Mouse (Mus musculus) intestine, embryonic 16.5 days (tissue): ENCODE measurements at regions not wholly inside any gene's neighbourhood (a gene's known extent, or its start where the extent isn't known, plus 50 kb on each side); places are given as distances from the start of the nearest gene placed in this dataset.
A peak's percentile ranks its signal among the peaks of the same experiment; 100 is the strongest.

Experiments used
- ATAC-seq: fragments of 200-750 bp; cut with Nextera tagmentation; 2 replicates; pipeline ENCODE4 v1.8.0; 2017; ENCODE audit warnings: moderate TSS enrichment, moderate library complexity
- H3K27ac ChIP-seq: fragments of 300-500 bp; sonication (generic); 2 replicates; pipeline ENCODE4 v1.5.1; 2014; ENCODE audit warnings: mild to moderate bottlenecking, low read length
- H3K27me3 ChIP-seq: fragments of 300-500 bp; sonication (generic); replicated peaks from 2 replicates; pipeline ENCODE4 v1.6.1; 2014; ENCODE audit warnings: low read length, control low read depth, mixed read lengths; ENCODE audit not compliant: control insufficient read depth, insufficient read depth
- H3K36me3 ChIP-seq: fragments of 300-500 bp; sonication (generic); 2 replicates; pipeline ENCODE4 v1.6.1; 2014; ENCODE audit warnings: low read length, control low read depth; ENCODE audit not compliant: control insufficient read depth, insufficient read depth
- H3K4me1 ChIP-seq: fragments of 300-500 bp; sonication (generic); 2 replicates; pipeline ENCODE4 v1.6.1; 2014; ENCODE audit warnings: low read length, control low read depth, mixed read lengths; ENCODE audit not compliant: control insufficient read depth, insufficient read depth
- H3K4me2 ChIP-seq: fragments of 300-500 bp; sonication (generic); 2 replicates; pipeline ENCODE4 v1.6.1; 2014; ENCODE audit warnings: low read depth, low read length, control low read depth
- H3K4me3 ChIP-seq: fragments of 300-500 bp; sonication (generic); 2 replicates; pipeline ENCODE4 v1.5.1; 2014; ENCODE audit warnings: mild to moderate bottlenecking, low read length
- H3K9ac ChIP-seq: fragments of 300-500 bp; sonication (generic); 2 replicates; pipeline ENCODE4 v1.6.1; 2014; ENCODE audit warnings: low read depth, low read length
- H3K9me3 ChIP-seq: fragments of 300-500 bp; sonication (generic); 2 replicates; pipeline ENCODE4 v1.6.1; 2016; ENCODE audit warnings: low read length, control low read depth; ENCODE audit not compliant: control insufficient read depth
- WGBS: fragments of 180-500 bp; shearing (Covaris S2); extraction: QIAGEN DNeasy Blood & Tissue Kit; methylation state at CpG from one replicate; pipeline ENCODE4 v1.1.7; 2014; 5-methylcytosine and 5-hydroxymethylcytosine counted together

GRCm38 (mm10) chr7:78123386-78123785 lies 614.4 kb downstream of the Ntrk3 start:
- H3K27me3 ChIP-seq = no peaks in the 10 kb centered on the region
- H3K4me3 ChIP-seq = no peak overlapping the region
- no peak overlapping the region for H3K27ac ChIP-seq
- ATAC-seq = no peak
- no peaks in the 10 kb centered on the region for H3K36me3 ChIP-seq
- no peak overlapping the region for H3K9ac ChIP-seq
- no peaks in the 10 kb centered on the region for H3K9me3 ChIP-seq
- no peak overlapping the region for H3K4me2 ChIP-seq
- 76% methylated on average over 1 of the region's 1 CpGs for WGBS
- no peaks in the 10 kb centered on the region for H3K4me1 ChIP-seq

DNA sequence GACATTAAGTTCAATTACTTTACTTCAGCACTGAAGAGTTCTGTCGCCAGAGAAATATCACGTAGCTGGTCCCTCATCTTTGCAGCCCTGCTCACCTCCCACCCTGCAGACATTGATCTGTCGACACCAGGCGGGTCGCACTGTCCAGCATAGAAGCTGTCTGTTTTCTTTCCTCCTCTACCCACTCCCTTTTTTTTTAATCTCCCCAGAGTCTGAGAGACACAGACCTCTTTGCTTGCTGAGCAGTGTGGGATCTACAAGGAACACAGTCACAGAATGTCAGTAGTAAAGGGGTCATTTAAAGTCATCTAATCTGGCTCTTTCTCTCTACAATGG lies 616.7 kb downstream of the Ntrk3 start:
- no peak overlapping the region for H3K4me3 ChIP-seq
- H3K4me1 ChIP-seq = no peaks in the 10 kb centered on the region
- ATAC-seq = no peak
- H3K27ac ChIP-seq = no peak overlapping the region
- H3K36me3 ChIP-seq = no peaks in the 10 kb centered on the region
- H3K4me2 ChIP-seq = no peak overlapping the region
- H3K27me3 ChIP-seq = no peaks in the 10 kb centered on the region
- H3K9me3 ChIP-seq = no peaks in the 10 kb centered on the region
- no peak overlapping the region for H3K9ac ChIP-seq
- WGBS = 29% methylated on average over 5 of the region's 5 CpGs

DNA sequence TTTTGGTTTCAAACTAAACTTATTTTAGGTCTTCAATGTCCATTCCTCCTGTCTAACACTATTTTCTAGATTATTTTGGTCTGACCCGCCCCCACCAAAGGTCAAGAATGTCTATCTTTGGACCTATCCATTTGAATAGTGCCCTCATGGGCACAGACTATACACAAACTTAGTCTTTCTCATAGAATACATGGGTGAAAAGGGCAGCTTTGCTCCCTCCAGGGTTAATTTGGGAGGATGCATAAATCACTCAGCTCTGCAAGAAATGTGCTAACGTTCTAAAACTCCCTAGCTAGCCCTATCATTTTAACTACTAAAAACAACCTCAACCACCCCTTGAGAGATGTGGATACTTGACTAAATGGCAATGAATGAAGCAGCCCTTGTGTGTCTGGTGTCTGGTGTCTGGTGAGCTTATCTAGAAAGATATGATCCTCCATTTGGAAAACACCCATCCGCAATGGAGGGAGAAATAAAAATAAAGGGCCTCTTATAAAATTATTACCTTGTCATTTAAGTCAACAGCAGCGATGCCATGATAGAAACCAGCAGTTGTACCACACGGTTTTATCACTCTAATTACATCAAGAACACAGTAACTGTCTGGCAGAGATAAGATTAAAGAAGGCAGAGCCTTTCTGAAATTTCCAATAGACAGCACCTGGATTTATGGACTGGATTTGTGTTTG lies 617.2 kb downstream of the Ntrk3 start:
- Histone ChIP-seq H3K4me3 (no peak overlapping the region), H3K4me2 (no peak overlapping the region), H3K9ac (no peak overlapping the region), H3K36me3 (no peaks in the 10 kb centered on the region), H3K9me3 (no peaks in the 10 kb centered on the region), H3K27ac (no peak overlapping the region), H3K27me3 (no peaks in the 10 kb centered on the region), H3K4me1 (no peaks in the 10 kb centered on the region)
- 33% methylated on average over 5 of the region's 5 CpGs for WGBS
- ATAC-seq = no peak

- Histone ChIP-seq H3K4me3 (no peak overlapping the region), H3K9me3 (no peaks in the 10 kb centered on the region), H3K4me2 (no peak overlapping the region), H3K27me3 (no peaks in the 10 kb centered on the region), H3K9ac (no peak overlapping the region), H3K36me3 (no peaks in the 10 kb centered on the region), H3K27ac (no peak overlapping the region), H3K4me1 (no peaks in the 10 kb centered on the region)
- no peak for ATAC-seq
- WGBS = 77% methylated on average over 1 of the region's 1 CpGs
Observed at GRCm38 (mm10) chr7:78119809-78120208, 618.0 kb downstream of the Ntrk3 start.

- Histone ChIP-seq H3K27me3 (no peaks in the 10 kb centered on the region), H3K4me1 (no peaks in the 10 kb centered on the region), H3K36me3 (no peaks in the 10 kb centered on the region), H3K4me3 (no peak overlapping the region), H3K4me2 (no peak overlapping the region), H3K27ac (no peak overlapping the region), H3K9ac (no peak overlapping the region), H3K9me3 (no peaks in the 10 kb centered on the region)
- WGBS = 86% methylated on average over 6 of the region's 6 CpGs
- no peak for ATAC-seq
Observed at GRCm38 (mm10) chr7:78111291-78111690, 626.5 kb downstream of the Ntrk3 start.

GRCm38 (mm10) chr7:78103536-78104279 lies 634.1 kb downstream of the Ntrk3 start:
- 69% methylated on average over 2 of the region's 2 CpGs for WGBS
- Histone ChIP-seq H3K27ac (no peak overlapping the region), H3K4me3 (no peak overlapping the region), H3K4me2 (no peak overlapping the region), H3K9ac (no peak overlapping the region), H3K36me3 (no peaks in the 10 kb centered on the region), H3K9me3 (no peaks in the 10 kb centered on the region), H3K4me1 (no peaks in the 10 kb centered on the region), H3K27me3 (no peaks in the 10 kb centered on the region)
- no peak for ATAC-seq

DNA sequence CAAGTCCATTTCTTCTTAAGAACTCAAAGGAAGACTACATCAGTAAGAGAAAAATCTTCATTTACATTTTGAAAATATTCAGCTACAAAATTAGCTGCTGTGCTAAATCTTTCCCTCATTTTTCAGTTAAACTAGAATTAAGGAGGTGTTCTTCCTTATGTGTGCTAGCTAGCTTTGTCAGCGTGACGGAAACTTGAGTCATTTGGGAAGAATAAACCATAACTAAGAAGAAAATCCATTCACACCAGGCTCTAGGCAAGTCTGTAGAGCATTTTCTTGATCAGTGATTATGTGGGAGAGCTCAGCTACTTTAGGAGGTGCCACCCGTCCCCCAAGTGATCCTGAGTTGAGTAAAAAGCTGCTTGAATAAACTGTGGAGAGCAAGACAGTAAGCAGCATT lies 635.4 kb downstream of the Ntrk3 start:
- no peak overlapping the region for H3K4me2 ChIP-seq
- no peak for ATAC-seq
- H3K4me3 ChIP-seq = no peak overlapping the region
- no peaks in the 10 kb centered on the region for H3K9me3 ChIP-seq
- no peaks in the 10 kb centered on the region for H3K36me3 ChIP-seq
- no peaks in the 10 kb centered on the region for H3K27me3 ChIP-seq
- 91% methylated on average over 3 of the region's 3 CpGs for WGBS
- H3K4me1 ChIP-seq = no peaks in the 10 kb centered on the region
- H3K27ac ChIP-seq = no peak overlapping the region
- no peak overlapping the region for H3K9ac ChIP-seq

- Histone ChIP-seq H3K4me2 (no peak overlapping the region), H3K4me1 (peaks cover 6% of the 10 kb centered on the region; the same call in 1 of the 2 replicates)
- ATAC-seq = no peak
Observed at GRCm38 (mm10) chr7:78086566-78087008, 651.2 kb downstream of the Ntrk3 start.

DNA sequence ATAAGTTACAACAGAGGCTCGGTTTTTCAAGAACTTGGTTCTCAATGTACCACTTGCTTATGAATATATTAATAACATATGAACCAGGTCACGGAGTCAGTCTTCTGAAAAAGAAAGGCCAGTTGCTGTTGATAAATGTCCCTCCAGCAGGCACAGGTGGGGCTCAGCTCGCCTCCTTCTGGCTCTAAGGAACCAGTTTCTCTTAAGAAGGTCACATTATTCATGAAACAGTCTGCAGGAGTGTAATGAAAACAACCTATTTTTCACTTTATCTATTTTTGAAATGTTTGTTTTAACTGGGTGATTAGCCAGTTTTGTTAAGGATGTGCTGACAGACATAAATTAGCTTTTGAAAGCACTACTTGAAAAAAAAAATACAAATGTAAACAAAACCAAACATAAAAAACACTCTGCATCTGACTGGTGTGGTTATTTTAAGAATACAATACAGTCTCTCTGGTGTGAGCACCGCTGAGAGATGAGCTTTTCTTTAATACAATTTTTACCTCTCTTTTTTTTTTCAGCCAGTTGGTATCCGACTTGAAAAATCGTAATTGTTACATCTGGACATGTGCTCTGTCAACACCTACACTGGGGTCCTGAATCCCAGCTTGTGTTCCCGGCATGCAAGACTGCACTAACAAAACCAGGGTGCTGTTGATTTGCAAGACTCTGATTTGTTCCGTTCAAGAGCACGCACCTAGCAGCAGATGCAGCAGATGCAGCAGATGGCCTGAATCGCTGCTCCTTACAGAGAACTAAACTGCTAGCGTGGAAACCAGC lies 651.8 kb downstream of the Ntrk3 start:
- Histone ChIP-seq H3K27ac (no peak overlapping the region), H3K9ac (no peak overlapping the region), H3K36me3 (no peaks in the 10 kb centered on the region), H3K4me1 (peaks cover 6% of the 10 kb centered on the region; the same call in 1 of the 2 replicates), H3K27me3 (no peaks in the 10 kb centered on the region), H3K4me2 (no peak overlapping the region), H3K4me3 (no peak overlapping the region), H3K9me3 (no peaks in the 10 kb centered on the region)
- peak; percentile 28; the same call in 1 of the 2 replicates for ATAC-seq
- WGBS = 37% methylated on average over 11 of the region's 11 CpGs

More at GRCm38 (mm10) chr7:78086566-78087008, 651.2 kb downstream of the Ntrk3 start:
- no peaks in the 10 kb centered on the region for H3K27me3 ChIP-seq
- 48% methylated on average over 4 of the region's 4 CpGs for WGBS
- H3K9ac ChIP-seq = no peak overlapping the region
- no peak overlapping the region for H3K27ac ChIP-seq
- no peaks in the 10 kb centered on the region for H3K36me3 ChIP-seq
- H3K4me3 ChIP-seq = no peak overlapping the region
- H3K9me3 ChIP-seq = no peaks in the 10 kb centered on the region
